Mouse (Mus musculus) G1E-ER4 (cell line): ENCODE data around the gene Tpcn2. TPM values are rescaled to one million over a fixed set of nuclear protein-coding genes. Genes with fewer than 3 reads are reported as not detected.

ENCODE experiments used
- GATA1 ChIP-seq: IDR thresholded peaks from one replicate; pipeline ENCODE4 v1.8.0; 2012; ENCODE audit warnings: low read length, inconsistent platforms
- polyA plus RNA-seq: library from polyadenylated mRNA; stranded (reverse); fragments of >175 nt; gene quantifications from 2 replicates; pipeline ENCODE4 v1.2.3, GENCODE M21; 2012

Gene Tpcn2
- polyA plus RNA-seq, 1 experiment, result 3.7 TPM

- TF ChIP-seq GATA1, result no peak
Observed at GRCm38 (mm10) chr7:145301341-145302005, 17.7 kb upstream of the Tpcn2 start.

- no peak for TF ChIP-seq GATA1
Observed at GRCm38 (mm10) chr7:145301008-145301340, 17.2 kb upstream of the Tpcn2 start.

GRCm38 (mm10) chr7:145300321-145301007 lies 16.7 kb upstream of the Tpcn2 start, which contains the start of gene Mrgprf:
Gene Mrgprf (plus strand): TSS chr7:145300828.
- TF ChIP-seq GATA1, result no peak

- no peak for TF ChIP-seq GATA1
Observed at GRCm38 (mm10) chr7:145299562-145300320, 15.9 kb upstream of the Tpcn2 start.

- TF ChIP-seq GATA1, result no peak
Observed at GRCm38 (mm10) chr7:145298666-145299490, 15.1 kb upstream of the Tpcn2 start.

GRCm38 (mm10) chr7:145293859-145294258 lies 10.0 kb upstream of the Tpcn2 start:
- no peak for TF ChIP-seq GATA1

GRCm38 (mm10) chr7:145292726-145293125 lies 8.9 kb upstream of the Tpcn2 start:
- TF ChIP-seq GATA1, result no peak

- no peak for TF ChIP-seq GATA1
Observed at GRCm38 (mm10) chr7:145291847-145292246, 8.0 kb upstream of the Tpcn2 start.

- no peak for TF ChIP-seq GATA1
Observed at GRCm38 (mm10) chr7:145289302-145289701, 5.5 kb upstream of the Tpcn2 start.

- TF ChIP-seq GATA1, result no peak
Observed at GRCm38 (mm10) chr7:145287410-145287809, 3.6 kb upstream of the Tpcn2 start.

GRCm38 (mm10) chr7:145285476-145285875 lies 1.7 kb upstream of the Tpcn2 start:
- no peak for TF ChIP-seq GATA1

GRCm38 (mm10) chr7:145284293-145284692 lies 482 bp upstream of the Tpcn2 start:
- TF ChIP-seq GATA1, result no peak

GRCm38 (mm10) chr7:145283041-145283440 lies 770 bp downstream of the Tpcn2 start:
- TF ChIP-seq GATA1, result no peak

GRCm38 (mm10) chr7:145281396-145281795 lies 2.4 kb downstream of the Tpcn2 start:
- TF ChIP-seq GATA1, result no peak

- no peak for TF ChIP-seq GATA1
Observed at GRCm38 (mm10) chr7:145275488-145275887, 8.3 kb downstream of the Tpcn2 start.
